Comparison of ENCODE assay signal across 10 mouse cellular contexts in the genomic region with DNA sequence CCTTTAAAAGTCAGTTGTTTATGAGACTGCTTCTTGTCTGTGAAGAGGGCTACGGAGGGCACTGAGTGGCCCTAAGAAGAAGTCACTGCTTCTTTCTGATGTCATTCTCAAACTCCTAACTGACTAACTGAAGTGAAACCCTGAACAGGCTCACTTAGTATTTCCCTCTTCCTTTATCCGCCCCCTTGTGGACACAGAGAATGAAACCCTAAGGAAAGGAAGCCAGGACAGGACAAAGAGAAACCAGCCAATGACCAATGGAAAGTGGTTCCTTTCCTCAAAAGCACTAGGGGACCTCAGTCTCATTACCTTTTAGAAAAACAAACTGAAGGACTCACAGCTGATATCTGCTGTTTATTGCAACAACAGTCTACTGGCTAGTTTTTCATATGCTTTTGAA. TPM values are rescaled to one million over a fixed set of nuclear protein-coding genes. Genes with fewer than 3 reads are reported as not detected.
DNase-seq lines count a peak whose midpoint lies in the region; ATAC-seq and TF ChIP-seq lines count a peak whose summit lies in the region.
"Had no signal": no experiment of that assay in that cellular context is flagged by ENCODE, and none has a peak within 500 bp of the region (broad histone marks: within the 10 kb centered on the region; RNA-seq: fewer than 3 reads in every experiment).

No protein-coding gene starts in this region.

- no peaks in the 10 kb centered on the region for H3K27me3 ChIP-seq in cerebellum, adult 2 months (ENCODE audit: control insufficient read depth, insufficient read depth, low read length)
- no peaks in the 10 kb centered on the region for H3K27me3 ChIP-seq in heart, embryonic 16.5 days (ENCODE audit: control insufficient read depth, insufficient read depth, low read length)
- no peaks in the 10 kb centered on the region for H3K27me3 ChIP-seq in liver, embryonic 11.5 days (replicated peaks; ENCODE audit: control insufficient read depth, insufficient read depth, low read length)
- H3K27me3 ChIP-seq: heart, embryonic 15.5 days had no signal

- H3K4me1 ChIP-seq in cerebellum, adult 2 months (ENCODE audit: control insufficient read depth, insufficient read depth, low read length): peaks cover 8% of the 10 kb centered on the region; the same call in 1 of the 2 replicates
- H3K4me1 ChIP-seq in heart, embryonic 16.5 days (ENCODE audit: control insufficient read depth, insufficient read depth, low read length): peaks cover 6% of the 10 kb centered on the region; the same call in 1 of the 2 replicates
- 0 out of 2 replicates have a peak, but pooled peaks cover 3% of the 10 kb centered on the region for H3K4me1 ChIP-seq in liver, embryonic 11.5 days (replicated peaks; ENCODE audit: control insufficient read depth, insufficient read depth, low read length)

- no peak overlapping the region for H3K4me2 ChIP-seq in heart, embryonic 16.5 days (ENCODE audit: low read depth, low read length)
- no peak overlapping the region for H3K4me2 ChIP-seq in liver, embryonic 11.5 days
- H3K4me2 ChIP-seq: heart, embryonic 15.5 days had no signal

- no peak overlapping the region for H3K9ac ChIP-seq in heart, embryonic 16.5 days (ENCODE audit: low read length)
- H3K9ac ChIP-seq in liver, embryonic 11.5 days (ENCODE audit: low read depth, low read length): no peak overlapping the region
- H3K9ac ChIP-seq: heart, embryonic 15.5 days had no signal

- peaks cover 3% of the 10 kb centered on the region for H3K36me3 ChIP-seq in heart, embryonic 16.5 days (ENCODE audit: control insufficient read depth, insufficient read depth)
- peaks cover 4% of the 10 kb centered on the region; the same call in 1 of the 2 replicates for H3K36me3 ChIP-seq in liver, embryonic 11.5 days (ENCODE audit: control insufficient read depth, insufficient read depth, low read length)

- DNase-seq in cerebellum, adult 2 months: peak in 1 of 2 experiments; percentile 54
- DNase-seq in cerebellum, adult 11 months: no peak
- peak in 1 of 2 experiments; percentile 20 for DNase-seq in left cerebral cortex, adult 2 months (ENCODE audit: extremely low spot score in 1 of 2, low spot score in 2 of 2)
- DNase-seq in left cerebral cortex, postnatal 36 days (ENCODE audit: low spot score in 2 of 2): no peak
- peak; percentile 89 for DNase-seq in R1 (ENCODE audit: low read depth, low spot score)
- no peak for DNase-seq in liver, embryonic 11.5 days (ENCODE audit: low spot score)
- peak; percentile 50 for DNase-seq in skeletal muscle tissue, adult 2 months (ENCODE audit: low read depth, low spot score)

- no peak overlapping the region for H3K27ac ChIP-seq in cerebellum, adult 2 months (ENCODE audit: insufficient read depth, low read length)
- no peak overlapping the region for H3K27ac ChIP-seq in left cerebral cortex, adult 2 months
- no peak overlapping the region for H3K27ac ChIP-seq in heart, embryonic 16.5 days (ENCODE audit: low read length)
- H3K27ac ChIP-seq in liver, embryonic 11.5 days (ENCODE audit: low read depth, low read length): no peak overlapping the region
- H3K27ac ChIP-seq: heart, embryonic 15.5 days had no signal

- no peak for TF ChIP-seq POLR2A in cerebellum, adult 2 months (IDR thresholded peaks at IDR 0.05; ENCODE audit: borderline replicate concordance, insufficient read depth, low read length)

- TF ChIP-seq CTCF in cerebellum, adult 2 months (IDR thresholded peaks at IDR 0.05; ENCODE audit: borderline replicate concordance, insufficient read depth, low read depth, low read length): peak; percentile 18; the same call in 1 of the 2 replicates
- peak; percentile 62 for TF ChIP-seq CTCF in left cerebral cortex, adult 2 months (IDR thresholded peaks at IDR 0.05)

- 56% methylated on average over 2 of the region's 2 CpGs for WGBS in cerebellum, adult 2 months
- WGBS in heart, embryonic 16.5 days: 44% methylated on average over 2 of the region's 2 CpGs
- 55% methylated on average over 2 of the region's 2 CpGs for WGBS in liver, embryonic 11.5 days

- H3K4me3 ChIP-seq in cerebellum, adult 2 months (replicated peaks; ENCODE audit: insufficient read depth, low read depth, low read length): no peak overlapping the region
- no peak overlapping the region for H3K4me3 ChIP-seq in left cerebral cortex, adult 2 months
- H3K4me3 ChIP-seq in heart, embryonic 16.5 days (ENCODE audit: low read length): no peak overlapping the region
- H3K4me3 ChIP-seq in liver, embryonic 11.5 days (ENCODE audit: low read depth, low read length): no peak overlapping the region
- H3K4me3 ChIP-seq: heart, embryonic 15.5 days had no signal

- intact Hi-C loops in left cerebral cortex, adult 2 months (cut with DNase I): loop anchor here (2.0 to 5.0 kb wide), 2 partner anchors 92 to 247 kb away; no protein-coding TSS in a partner anchor
- intact Hi-C loops in left cerebral cortex, postnatal 36 days (cut with DNase I): loop anchor here (5.0 to 10.0 kb wide), 2 partner anchors 87 to 245 kb away; no protein-coding TSS in a partner anchor

- H3K9me3 ChIP-seq in heart, embryonic 16.5 days (replicated peaks; ENCODE audit: control insufficient read depth, low read length): no peaks in the 10 kb centered on the region
- H3K9me3 ChIP-seq in liver, embryonic 11.5 days (ENCODE audit: control insufficient read depth, low read length): no peaks in the 10 kb centered on the region
- H3K9me3 ChIP-seq: G1E; heart, embryonic 15.5 days had no signal

- 0 out of 2 replicates have a peak, but pooled peaks have one; percentile 41 for ATAC-seq in heart, embryonic 16.5 days (replicated peaks; ENCODE audit: extremely low read depth, insufficient read depth, low FRiP score)
- ATAC-seq in liver, embryonic 11.5 days (replicated peaks; ENCODE audit: low FRiP score): peak; percentile 31

RNA-seq across cellular contexts. Expression of a gene that starts 45.7 kb away (rescaled TPM):
- 9.1 and 10.6 TPM in 2 replicates for polyA plus RNA-seq in cerebellum, adult 2 months (2012; rRNA removed)
- 10 to 100 TPM; 14.2 to 14.6 TPM for total RNA-seq in left cerebral cortex, adult 2 months (2021)
- total RNA-seq in left cerebral cortex, postnatal 36 days (2021): 10 to 100 TPM; 11.3 to 14.8 TPM
- polyA plus RNA-seq in heart, embryonic 16.5 days (2015; fragmentation: Nextera tagmentation; extraction: Ambion mirVana): 13.0 and 13.7 TPM in 2 replicates
- 40.0 and 44.4 TPM in 2 replicates for polyA plus RNA-seq in liver, embryonic 11.5 days (2014; fragmentation: Nextera tagmentation; extraction: Ambion mirVana)

RNA-seq across cellular contexts. Expression of a gene that starts 48.1 kb away (rescaled TPM):
- polyA plus RNA-seq in cerebellum, adult 2 months (2012; rRNA removed): 52.5 and 52.9 TPM in 2 replicates
- 10 to 100 TPM; 30.7 to 38.0 TPM for total RNA-seq in left cerebral cortex, adult 2 months (2021)
- total RNA-seq in left cerebral cortex, postnatal 36 days (2021): 10 to 100 TPM; 33.1 to 38.1 TPM
- 73.2 and 75.7 TPM in 2 replicates for polyA plus RNA-seq in heart, embryonic 16.5 days (2015; fragmentation: Nextera tagmentation; extraction: Ambion mirVana)
- polyA plus RNA-seq in liver, embryonic 11.5 days (2014; fragmentation: Nextera tagmentation; extraction: Ambion mirVana): 80.6 and 92.7 TPM in 2 replicates

Comparison
In these comparisons a context has a peak if more than half of its experiments do, and no peak if none do; other contexts are left out.
1. DNase-seq: peak in R1 (single experiment) and skeletal muscle tissue, adult 2 months (single experiment); none in cerebellum, adult 11 months (single experiment), left cerebral cortex, postnatal 36 days (0 of 2) and liver, embryonic 11.5 days (single experiment).